ENCODE assay signal across 12 mouse cellular contexts in the genomic region with DNA sequence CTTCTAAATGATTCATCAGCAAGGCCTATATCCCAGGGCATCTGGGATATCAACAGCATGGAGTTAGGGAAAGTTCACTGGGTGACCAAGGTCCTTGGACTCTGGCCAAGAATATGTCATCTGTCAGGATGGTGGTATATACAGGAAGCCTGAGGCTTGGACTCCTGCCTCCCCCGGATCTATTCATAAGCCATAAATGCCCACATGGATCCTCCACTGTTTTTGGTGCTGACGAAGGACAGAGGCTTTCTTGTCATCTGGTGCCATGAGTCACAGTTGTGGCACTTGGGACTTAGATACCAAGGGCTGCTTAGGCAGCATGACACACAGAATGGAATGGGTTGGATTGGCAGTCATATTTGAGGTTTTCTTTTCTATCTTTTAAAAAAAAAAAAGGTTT.
DNase-seq lines count a peak whose midpoint lies in the region; ATAC-seq lines count a peak whose summit lies in the region.
"Had no signal": no experiment of that assay in that cellular context is flagged by ENCODE, and none has a peak within 500 bp of the region (broad histone marks: within the 10 kb centered on the region; RNA-seq: fewer than 3 reads in every experiment).

No protein-coding gene starts in this region.

- no peaks in the 10 kb centered on the region for H3K36me3 ChIP-seq in heart, embryonic 12.5 days
- H3K36me3 ChIP-seq in intestine, embryonic 15.5 days: no peaks in the 10 kb centered on the region
- H3K36me3 ChIP-seq: midbrain, embryonic 12.5 days had no signal

- no peak overlapping the region for H3K4me3 ChIP-seq in heart, embryonic 12.5 days
- H3K4me3 ChIP-seq in intestine, embryonic 15.5 days (replicated peaks): no peak overlapping the region
- H3K4me3 ChIP-seq: left cerebral cortex, adult 2 months; midbrain, embryonic 12.5 days had no signal

- no peaks in the 10 kb centered on the region for H3K9me3 ChIP-seq in heart, embryonic 12.5 days (replicated peaks)
- H3K9me3 ChIP-seq in intestine, embryonic 15.5 days: no peaks in the 10 kb centered on the region
- H3K9me3 ChIP-seq: midbrain, embryonic 12.5 days had no signal

- no peak overlapping the region for H3K9ac ChIP-seq in heart, embryonic 12.5 days
- H3K9ac ChIP-seq in intestine, embryonic 15.5 days: no peak overlapping the region
- H3K9ac ChIP-seq: midbrain, embryonic 12.5 days had no signal

- WGBS in heart, embryonic 12.5 days: 5% methylated on average over 2 of the region's 2 CpGs
- 39% methylated on average over 2 of the region's 2 CpGs for WGBS in intestine, embryonic 15.5 days

- H3K27ac ChIP-seq in heart, embryonic 12.5 days (ENCODE audit: poor library complexity, severe bottlenecking): no peak overlapping the region
- no peak overlapping the region for H3K27ac ChIP-seq in intestine, embryonic 15.5 days
- H3K27ac ChIP-seq: left cerebral cortex, adult 2 months; midbrain, embryonic 12.5 days had no signal

- H3K27me3 ChIP-seq in heart, embryonic 12.5 days (replicated peaks): no peaks in the 10 kb centered on the region
- no peaks in the 10 kb centered on the region for H3K27me3 ChIP-seq in intestine, embryonic 15.5 days (replicated peaks)
- H3K27me3 ChIP-seq: midbrain, embryonic 12.5 days had no signal

- peak; percentile 59 for ATAC-seq in heart, embryonic 12.5 days (ENCODE audit: insufficient number of reproducible peaks, low FRiP score)
- peak; percentile 51; the same call in 1 of the 2 replicates for ATAC-seq in intestine, embryonic 15.5 days

- no peak overlapping the region for H3K4me2 ChIP-seq in heart, embryonic 12.5 days
- H3K4me2 ChIP-seq in intestine, embryonic 15.5 days (replicated peaks): no peak overlapping the region
- H3K4me2 ChIP-seq: midbrain, embryonic 12.5 days had no signal

- no peak for DNase-seq in heart, adult 9 months (ENCODE audit: low spot score in 2 of 2)
- DNase-seq in 3134 (ENCODE audit: extremely low read depth, insufficient read length, low spot score) (peak; percentile 86), adipocyte (ENCODE audit: low spot score) (peak; percentile 29)
- DNase-seq in layer of hippocampus, postnatal 10 days (ENCODE audit: low spot score in 2 of 2): no peak
- DNase-seq in cerebellum, adult 9-10 months: no peak
- no peak for DNase-seq in cerebellum, adult 8-10 months
- DNase-seq: cerebellum, postnatal 25 days; gastrocnemius, postnatal 36 days had no signal

- peaks cover 4% of the 10 kb centered on the region; the same call in 1 of the 2 replicates for H3K4me1 ChIP-seq in heart, embryonic 12.5 days (replicated peaks)
- no peaks in the 10 kb centered on the region for H3K4me1 ChIP-seq in intestine, embryonic 15.5 days (replicated peaks)
- H3K4me1 ChIP-seq: midbrain, embryonic 12.5 days had no signal

Comparison
In these comparisons a context has a peak if more than half of its experiments do, and no peak if none do; other contexts are left out.
1. DNase-seq: peak in 3134 (single experiment) and adipocyte (single experiment); none in heart, adult 9 months (0 of 2), layer of hippocampus, postnatal 10 days (0 of 2), cerebellum, adult 9-10 months (single experiment) and cerebellum, adult 8-10 months (single experiment).